Mouse (Mus musculus): ENCODE measurements around the gene Tenm3.

The Tenm3 gene

GRCm38 (mm10) chr8:48655381-48656043 is 188.2 kb downstream of the Tenm3 start:
- no peak for DNase-seq

- DNase-seq = no peak
Observed at GRCm38 (mm10) chr8:48649845-48650244, 193.9 kb downstream of the Tenm3 start.

DNA sequence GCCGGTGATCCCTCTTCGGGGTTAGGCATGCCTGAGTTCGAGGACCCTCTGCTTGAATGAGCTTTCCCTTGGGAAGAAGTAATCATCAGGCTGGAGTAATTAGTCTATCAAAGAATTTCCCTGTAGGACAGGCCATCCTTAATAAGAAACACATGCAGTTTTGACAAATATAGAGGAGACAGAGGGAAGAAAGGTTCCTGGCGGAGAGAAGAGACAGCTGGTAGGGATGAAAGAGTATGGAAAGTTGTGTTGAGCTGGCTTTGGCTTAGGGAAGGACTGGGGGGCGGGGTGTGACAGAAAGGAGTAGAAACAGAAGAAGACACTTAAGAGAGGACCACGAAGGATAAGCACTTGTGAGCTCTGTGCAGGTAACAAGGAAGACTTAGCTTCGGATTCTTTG is 194.3 kb downstream of the Tenm3 start:
- DNase-seq = no peak

GRCm38 (mm10) chr8:48646110-48646509 is 197.6 kb downstream of the Tenm3 start:
- DNase-seq = no peak

DNA sequence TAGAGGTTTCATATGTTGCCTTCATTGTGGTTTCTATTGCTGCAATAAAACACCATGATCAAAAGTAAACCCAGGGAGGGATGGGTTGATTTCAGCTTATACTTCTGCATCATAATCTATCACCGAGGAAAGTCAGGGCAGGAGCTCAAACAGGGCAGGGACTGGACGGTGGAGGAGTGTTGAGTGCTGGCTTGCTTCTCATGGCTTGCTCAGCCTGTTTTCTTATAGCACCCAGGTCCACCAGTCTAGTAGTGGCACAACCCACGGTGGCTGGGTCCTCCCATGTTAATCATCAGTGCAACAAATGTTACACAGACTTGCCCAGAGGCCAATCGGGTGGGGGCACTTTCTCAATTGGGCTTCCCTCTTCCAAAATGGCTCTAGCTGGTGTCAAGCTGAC is 205.6 kb downstream of the Tenm3 start:
- DNase-seq = no peak

- no peak for DNase-seq
Observed at GRCm38 (mm10) chr8:48636979-48637378, 206.8 kb downstream of the Tenm3 start.

- DNase-seq = no peak
Observed at GRCm38 (mm10) chr8:48635815-48636214, 207.9 kb downstream of the Tenm3 start.

GRCm38 (mm10) chr8:48633426-48633825 is 210.3 kb downstream of the Tenm3 start:
- DNase-seq = no peak

GRCm38 (mm10) chr8:48622517-48623153 is 221.1 kb downstream of the Tenm3 start:
- DNase-seq = no peak

GRCm38 (mm10) chr8:48615088-48615487 is 228.7 kb downstream of the Tenm3 start:
- DNase-seq = no peak

DNA sequence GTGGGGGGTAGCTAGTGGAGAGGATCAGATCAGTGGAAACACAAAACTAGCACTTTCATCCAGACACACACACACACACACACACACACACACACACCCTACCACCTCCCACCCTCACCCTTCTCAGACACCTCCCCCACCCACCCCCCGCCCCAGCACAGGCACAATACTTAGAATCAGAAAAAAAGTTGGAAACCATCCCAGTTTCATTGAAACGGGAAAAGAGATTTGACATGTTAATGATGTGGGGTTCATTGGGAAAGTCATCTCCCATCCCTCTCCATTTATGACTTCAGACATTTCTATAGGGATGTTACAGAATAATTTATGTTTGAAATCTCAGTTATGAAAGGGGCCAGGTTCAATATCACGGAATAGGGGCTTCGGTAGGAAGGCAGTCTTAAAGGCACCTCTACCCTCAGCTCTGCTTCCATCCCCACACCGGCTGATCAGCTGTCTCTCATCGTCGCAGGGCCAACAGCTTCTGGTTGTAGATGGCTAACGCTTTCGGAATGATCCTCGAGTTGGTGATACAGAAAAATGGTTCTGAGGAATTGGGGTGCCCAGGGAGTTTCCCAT is 231.7 kb downstream of the Tenm3 start:
- no peak for DNase-seq

DNA sequence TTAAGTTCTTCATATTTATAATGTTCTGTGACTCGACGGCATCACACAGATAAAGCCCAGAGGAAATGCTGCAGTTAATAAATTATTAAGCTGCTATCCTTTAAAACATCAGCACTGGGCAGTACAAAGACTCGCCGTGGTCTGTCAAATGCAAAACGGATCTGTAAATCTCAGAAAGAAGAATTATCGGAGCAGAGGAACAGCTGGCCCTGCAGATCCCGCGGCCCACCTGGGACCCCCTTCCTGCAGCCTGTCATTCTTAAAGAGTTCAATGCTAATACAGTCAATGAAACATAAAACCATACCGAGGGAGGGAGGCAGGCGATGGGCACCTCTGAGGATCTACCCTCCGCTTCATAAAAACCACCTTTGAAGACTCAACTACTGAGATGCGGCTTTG is 232.6 kb downstream of the Tenm3 start:
- no peak for DNase-seq

GRCm38 (mm10) chr8:48610316-48610715 is 233.4 kb downstream of the Tenm3 start:
- no peak for DNase-seq

DNA sequence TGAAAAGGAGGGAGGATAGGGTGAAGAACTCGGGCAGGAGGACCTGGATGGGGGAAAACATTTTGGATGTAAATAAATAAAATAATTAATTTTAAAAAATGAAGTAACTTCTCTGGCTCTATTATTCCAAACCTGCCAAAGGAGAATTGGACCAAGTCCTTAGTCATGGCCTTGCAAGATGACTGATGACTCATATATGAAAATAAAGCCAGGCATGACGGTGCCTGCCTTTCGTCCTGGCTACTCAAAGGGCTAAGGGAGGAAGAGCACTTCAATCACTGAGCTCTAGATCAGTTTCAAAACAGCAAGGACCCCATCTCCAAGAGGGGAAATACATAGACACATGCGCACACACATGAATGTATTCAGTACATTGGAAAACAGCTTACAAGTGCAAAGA is 234.1 kb downstream of the Tenm3 start:
- DNase-seq = no peak

DNA sequence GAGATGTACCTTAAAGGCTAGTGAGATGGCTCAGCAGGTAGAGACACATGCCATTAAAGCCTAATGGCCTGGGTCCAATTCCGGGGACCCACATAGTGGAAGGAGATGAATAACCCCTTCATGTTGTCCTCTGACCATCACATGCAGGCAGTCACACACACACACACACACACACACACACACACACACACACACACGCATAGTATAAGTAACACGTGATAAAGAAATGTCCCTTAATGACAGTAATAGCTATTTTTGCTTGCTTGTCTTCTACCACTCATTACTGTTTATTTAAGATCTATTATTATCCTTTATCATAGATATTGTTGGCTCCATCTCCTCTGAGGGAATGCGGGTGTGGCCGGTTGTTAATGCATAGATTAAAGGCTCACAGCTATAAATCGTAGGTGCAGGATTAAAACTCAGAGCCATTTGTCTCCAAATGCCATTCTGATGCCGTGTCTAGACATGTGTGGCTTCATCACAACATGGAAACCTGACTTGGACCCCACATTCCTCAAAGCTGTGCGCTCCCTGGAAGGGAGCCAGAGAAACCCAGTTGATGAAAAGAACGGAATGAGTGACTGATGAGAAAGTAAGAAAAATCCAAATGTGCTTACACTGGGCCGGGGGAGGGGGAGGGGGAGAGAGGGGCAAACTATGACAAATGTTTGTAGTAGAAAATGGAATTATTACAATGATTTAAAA is 239.4 kb downstream of the Tenm3 start:
- no peak for DNase-seq

- no peak for DNase-seq
Observed at GRCm38 (mm10) chr8:48603165-48603840, 240.4 kb downstream of the Tenm3 start.

GRCm38 (mm10) chr8:48601621-48602020 is 242.1 kb downstream of the Tenm3 start:
- no peak for DNase-seq

DNA sequence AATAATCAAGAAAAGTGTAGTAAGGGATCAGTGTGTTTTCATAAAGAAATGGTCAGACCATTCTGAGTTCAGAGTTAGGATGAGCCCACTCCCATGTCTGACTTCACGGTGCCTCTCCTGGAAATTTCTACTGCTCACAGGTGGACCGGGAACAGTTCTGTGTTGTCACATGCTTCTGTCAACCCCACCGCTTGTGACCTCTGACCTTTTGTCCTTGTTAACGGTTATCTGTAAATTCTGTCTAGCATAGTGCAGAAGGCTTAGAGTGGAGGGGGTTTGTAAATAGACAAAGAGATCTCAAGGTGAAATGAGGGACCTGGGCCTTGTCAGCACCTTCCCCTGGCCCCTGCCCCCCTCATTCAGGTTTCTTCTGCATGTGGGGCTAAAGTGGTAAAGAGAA is 244.7 kb downstream of the Tenm3 start:
- no peak for DNase-seq

- no peak for DNase-seq
Observed at GRCm38 (mm10) chr8:48596332-48596731, 247.4 kb downstream of the Tenm3 start.

- no peak for DNase-seq
Observed at GRCm38 (mm10) chr8:48591818-48592217, 251.9 kb downstream of the Tenm3 start.

DNA sequence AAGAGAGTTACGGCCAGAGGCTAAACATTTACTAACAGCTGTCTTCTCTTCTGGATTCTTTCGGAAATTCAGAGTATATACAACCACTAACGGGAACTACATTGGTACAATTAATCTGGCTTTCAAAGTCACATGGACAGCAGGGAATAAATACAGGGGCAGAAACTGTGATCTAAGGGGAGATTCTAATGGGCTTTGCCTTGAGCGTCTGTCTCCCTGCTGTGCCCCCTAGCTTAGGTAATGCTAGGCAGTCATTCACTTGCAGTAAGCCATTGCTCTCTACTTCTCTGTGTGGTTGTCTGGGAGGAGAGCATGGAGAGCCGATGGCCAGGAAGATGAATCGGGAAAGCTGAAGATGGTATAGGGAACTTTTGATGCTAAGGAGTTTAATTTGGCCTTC is 264.0 kb downstream of the Tenm3 start:
- DNase-seq = no peak

- no peak for DNase-seq
Observed at GRCm38 (mm10) chr8:48579144-48579543, 264.6 kb downstream of the Tenm3 start.

- DNase-seq = no peak
Observed at GRCm38 (mm10) chr8:48572941-48573340, 270.8 kb downstream of the Tenm3 start.

Measured in right cerebral cortex, postnatal 4 days (tissue).